Mouse (Mus musculus): ENCODE results near the gene Mpnd. TPM values are rescaled to one million over a fixed set of nuclear protein-coding genes. Genes with fewer than 3 reads are reported as not detected.

Gene Mpnd
- polyA plus RNA-seq, 1 experiment from 2014 or later: 156 TPM

- Histone ChIP-seq H3K36me3 (peaks cover 69% of the 10 kb centered on the region), H3K27me3 (peaks cover 20% of the 10 kb centered on the region), H3K4me1 (replicated peaks) (peaks cover 8% of the 10 kb centered on the region; the same call in 1 of the 2 replicates), H3K9ac (no peak overlapping the region), H3K4me3 (no peak overlapping the region), H3K9me3 (no peaks in the 10 kb centered on the region), H3K27ac (replicated peaks) (no peak overlapping the region), H3K4me2 (no peak overlapping the region)
- ATAC-seq (ENCODE audit: low read depth): no peak
- 87% methylated on average over 15 of the region's 15 CpGs for WGBS
Observed at GRCm38 (mm10) chr17:55996007-55996406, 9.5 kb upstream of the Mpnd start.

DNA sequence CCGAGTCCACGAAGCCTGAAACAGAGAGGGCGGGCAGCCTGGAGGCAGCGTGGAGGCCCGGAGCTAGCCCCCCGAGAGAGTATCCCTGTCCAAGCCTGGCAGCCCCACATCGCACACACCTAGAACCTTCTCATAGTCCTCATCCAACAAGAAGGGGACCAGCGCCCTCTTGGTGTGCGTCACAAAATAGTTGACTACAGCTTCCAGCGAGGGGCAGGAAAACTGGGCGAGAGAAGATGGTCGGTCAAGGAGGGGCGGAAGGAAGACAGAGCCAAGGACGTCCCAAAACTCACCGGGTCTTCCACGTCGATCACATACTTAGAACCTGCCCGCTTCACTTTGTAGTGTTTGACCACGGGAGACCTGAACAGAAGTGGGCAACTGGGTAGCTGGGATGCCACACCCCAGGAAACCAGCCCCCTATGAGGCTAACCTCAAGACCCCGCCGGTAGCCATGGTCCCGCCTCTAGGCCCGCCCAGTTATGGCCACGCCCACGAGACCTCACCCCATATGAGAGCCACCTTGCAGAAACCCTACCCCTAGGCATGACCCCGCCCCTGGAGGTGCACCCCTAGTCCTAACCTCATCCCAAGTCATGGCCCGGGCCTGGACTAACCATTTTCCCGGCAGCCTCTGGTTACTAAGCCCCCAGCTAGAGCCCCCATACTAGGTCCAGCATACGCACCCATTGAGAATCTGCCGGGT is 5.6 kb upstream of the Mpnd start:
- H3K9me3 ChIP-seq: no peaks in the 10 kb centered on the region
- 6% methylated on average over 30 of the region's 30 CpGs for WGBS
- H3K4me2 ChIP-seq: peak overlapping the region; percentile 20
- H3K4me1 ChIP-seq (replicated peaks): no peaks in the 10 kb centered on the region
- no peak for ATAC-seq (ENCODE audit: low read depth)
- no peak overlapping the region for H3K9ac ChIP-seq
- H3K27ac ChIP-seq (replicated peaks): no peak overlapping the region
- peaks cover 24% of the 10 kb centered on the region for H3K27me3 ChIP-seq
- no peak overlapping the region for H3K4me3 ChIP-seq
- H3K36me3 ChIP-seq: peaks cover 30% of the 10 kb centered on the region

DNA sequence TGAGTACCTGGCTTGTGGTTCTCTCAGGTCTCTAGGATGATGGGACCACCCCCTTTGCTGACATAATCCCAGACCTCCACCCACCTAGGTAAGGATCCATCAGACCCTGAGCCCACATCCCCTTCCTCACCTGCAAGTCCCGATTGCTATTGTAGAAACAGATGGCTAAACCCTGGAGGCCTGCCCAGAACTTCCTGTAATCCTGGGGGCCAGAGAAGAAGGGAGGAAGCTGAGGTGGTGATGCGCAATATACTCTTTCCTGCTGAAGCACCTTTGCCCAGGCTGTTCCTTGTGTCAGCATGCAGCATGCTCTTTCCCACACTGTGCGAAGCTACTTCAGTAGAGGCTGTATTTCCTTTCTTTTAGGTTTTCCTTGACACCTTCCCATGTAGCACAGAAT is 2.5 kb upstream of the Mpnd start:
- ATAC-seq (ENCODE audit: low read depth): no peak
- Histone ChIP-seq H3K4me3 (no peak overlapping the region), H3K27ac (replicated peaks) (no peak overlapping the region), H3K9me3 (no peaks in the 10 kb centered on the region), H3K27me3 (peaks cover 24% of the 10 kb centered on the region), H3K9ac (no peak overlapping the region), H3K36me3 (0 out of 2 replicates have a peak, but pooled peaks cover under 1% of the 10 kb centered on the region), H3K4me2 (no peak overlapping the region), H3K4me1 (replicated peaks) (peaks cover 6% of the 10 kb centered on the region)
- 90% methylated on average over 3 of the region's 3 CpGs for WGBS

DNA sequence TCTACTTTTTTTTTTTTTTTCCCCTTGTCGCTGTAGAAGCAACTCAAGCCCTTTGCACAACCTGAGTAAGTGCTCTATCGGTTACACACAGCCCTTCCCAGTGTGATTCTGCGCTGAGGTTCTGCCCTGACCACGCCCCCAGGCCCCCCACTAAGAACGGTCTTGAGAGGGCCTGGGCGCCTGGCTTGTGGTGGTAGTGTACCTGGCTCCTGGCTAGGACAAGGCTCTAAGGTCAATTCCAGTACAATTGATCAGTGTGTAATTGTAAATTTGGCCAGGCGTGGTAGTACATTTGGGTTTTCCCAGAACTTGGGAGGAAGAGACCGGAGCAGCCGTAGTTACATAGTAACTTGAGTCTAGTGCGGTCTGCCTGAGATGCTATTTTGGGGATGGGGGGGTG is 1.4 kb downstream of the Mpnd start:
- H3K9ac ChIP-seq: no peak overlapping the region
- peaks cover 35% of the 10 kb centered on the region for H3K4me1 ChIP-seq (replicated peaks)
- H3K9me3 ChIP-seq: no peaks in the 10 kb centered on the region
- WGBS: 57% methylated on average over 10 of the region's 10 CpGs
- H3K4me2 ChIP-seq: no peak overlapping the region
- H3K36me3 ChIP-seq: peaks cover 9% of the 10 kb centered on the region
- H3K27ac ChIP-seq (replicated peaks): peak overlapping the region; percentile 95; the same call in 1 of the 2 replicates
- no peak overlapping the region for H3K4me3 ChIP-seq
- H3K27me3 ChIP-seq: peaks cover 4% of the 10 kb centered on the region
- no peak for ATAC-seq (ENCODE audit: low read depth)

- 29% methylated on average over 14 of the region's 14 CpGs for WGBS
- H3K27me3 ChIP-seq: peaks cover 4% of the 10 kb centered on the region
- H3K4me3 ChIP-seq: peak overlapping the region; percentile 67
- peaks cover 16% of the 10 kb centered on the region for H3K36me3 ChIP-seq
- H3K4me1 ChIP-seq (replicated peaks): peaks cover 41% of the 10 kb centered on the region
- H3K4me2 ChIP-seq: peak overlapping the region; percentile 91
- peak overlapping the region; percentile 95 for H3K27ac ChIP-seq (replicated peaks)
- no peaks in the 10 kb centered on the region for H3K9me3 ChIP-seq
- H3K9ac ChIP-seq: peak overlapping the region; percentile 54
- peak; percentile 27 for ATAC-seq (ENCODE audit: low read depth)
Observed at GRCm38 (mm10) chr17:56007444-56008355, 2.2 kb downstream of the Mpnd start.

DNA sequence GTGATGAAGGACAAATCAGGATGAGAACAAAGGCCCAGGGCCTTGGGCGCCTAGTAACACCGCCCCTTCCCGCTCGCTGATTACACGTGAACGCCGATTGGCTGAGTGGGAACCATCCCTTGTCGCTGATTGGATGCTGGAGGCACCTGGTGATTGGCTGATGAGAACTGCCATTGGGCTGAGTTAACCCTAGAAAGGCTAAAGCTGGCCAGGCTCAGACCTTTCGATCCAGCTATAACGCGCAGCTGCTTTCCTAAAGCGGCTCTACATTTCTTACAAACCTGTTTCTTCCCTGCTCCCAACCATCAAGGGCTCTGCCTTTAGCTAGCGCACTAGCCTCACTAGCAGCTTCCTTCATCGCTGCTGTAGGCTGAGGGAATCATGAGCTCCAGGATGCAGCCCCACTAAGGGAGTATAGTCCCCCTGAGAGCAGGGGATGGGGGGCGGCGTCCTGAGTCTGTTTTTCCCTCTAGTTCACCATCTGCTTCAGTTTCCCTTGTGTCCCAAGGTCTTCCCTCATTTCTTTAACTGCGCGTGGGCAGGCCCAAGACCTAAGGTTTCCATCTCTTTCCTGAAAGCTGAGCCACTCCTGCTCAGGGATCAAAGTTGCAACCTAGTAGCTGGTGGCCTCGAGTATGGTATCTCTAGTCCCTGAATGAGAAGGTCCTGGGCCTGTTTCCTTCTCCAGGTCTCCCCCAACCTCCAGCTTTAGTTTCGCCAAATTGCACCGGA is 3.0 kb downstream of the Mpnd start:
- peaks cover 41% of the 10 kb centered on the region for H3K4me1 ChIP-seq (replicated peaks)
- H3K27me3 ChIP-seq: peaks cover 4% of the 10 kb centered on the region; the same call in 1 of the 2 replicates
- H3K9me3 ChIP-seq: no peaks in the 10 kb centered on the region
- peak; percentile 94 for ATAC-seq (ENCODE audit: low read depth)
- H3K4me2 ChIP-seq: peak overlapping the region; percentile 91
- under 1% methylated on average over 21 of the region's 21 CpGs for WGBS
- H3K27ac ChIP-seq (replicated peaks): peak overlapping the region; percentile 95
- H3K9ac ChIP-seq: peak overlapping the region; percentile 80
- peaks cover 23% of the 10 kb centered on the region for H3K36me3 ChIP-seq
- peak overlapping the region; percentile 67 for H3K4me3 ChIP-seq

DNA sequence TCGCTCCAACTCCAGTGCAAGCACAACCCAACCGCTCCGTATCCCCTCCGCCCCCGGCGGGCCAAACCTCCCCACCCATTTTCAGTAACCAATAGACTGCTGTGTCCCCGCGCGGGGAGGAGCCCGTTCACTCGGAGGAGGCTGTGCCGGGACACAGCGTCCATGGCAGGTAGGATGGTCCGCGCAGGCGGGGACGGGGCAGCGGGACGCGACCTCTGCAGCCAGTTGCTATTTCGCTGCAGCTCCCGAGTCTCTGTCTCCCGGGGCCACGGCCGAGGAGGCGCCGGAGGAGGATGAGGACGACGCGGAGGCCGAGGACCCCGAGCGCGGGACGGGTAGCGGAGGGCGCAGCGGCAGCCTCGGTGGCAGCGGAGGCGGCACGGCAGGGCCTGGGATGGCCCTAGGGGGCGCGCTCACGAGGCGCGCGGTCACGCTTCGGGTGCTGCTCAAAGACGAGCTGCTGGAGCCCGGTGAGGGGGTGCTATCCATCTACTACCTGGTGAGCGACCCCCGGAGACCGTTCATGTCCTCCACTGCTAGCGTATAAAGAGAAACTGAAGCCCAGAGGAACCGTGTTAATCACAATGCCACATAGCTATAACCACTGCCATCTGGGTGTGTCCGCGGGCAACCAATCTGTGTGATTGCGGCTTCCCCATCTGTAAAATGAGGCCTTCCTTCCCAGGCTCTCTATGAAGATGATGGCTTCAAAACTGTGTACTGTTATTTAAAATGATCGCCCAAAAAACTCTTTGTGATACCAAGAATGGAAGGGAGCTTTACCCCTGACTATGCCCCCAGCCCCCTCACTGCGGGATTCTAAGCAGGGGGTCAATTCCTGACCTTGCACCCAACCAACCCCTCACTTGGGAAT is 3.8 kb downstream of the Mpnd start:
- H3K9ac ChIP-seq: peak overlapping the region; percentile 80
- 1% methylated on average over 61 of the region's 62 CpGs for WGBS
- H3K4me2 ChIP-seq: peak overlapping the region; percentile 91
- H3K9me3 ChIP-seq: no peaks in the 10 kb centered on the region
- H3K27ac ChIP-seq (replicated peaks): peak overlapping the region; percentile 95
- no peaks in the 10 kb centered on the region for H3K27me3 ChIP-seq
- H3K36me3 ChIP-seq: peaks cover 31% of the 10 kb centered on the region
- H3K4me3 ChIP-seq: peak overlapping the region; percentile 67
- peaks cover 41% of the 10 kb centered on the region for H3K4me1 ChIP-seq (replicated peaks)
- peak; percentile 93 for ATAC-seq (ENCODE audit: low read depth)

DNA sequence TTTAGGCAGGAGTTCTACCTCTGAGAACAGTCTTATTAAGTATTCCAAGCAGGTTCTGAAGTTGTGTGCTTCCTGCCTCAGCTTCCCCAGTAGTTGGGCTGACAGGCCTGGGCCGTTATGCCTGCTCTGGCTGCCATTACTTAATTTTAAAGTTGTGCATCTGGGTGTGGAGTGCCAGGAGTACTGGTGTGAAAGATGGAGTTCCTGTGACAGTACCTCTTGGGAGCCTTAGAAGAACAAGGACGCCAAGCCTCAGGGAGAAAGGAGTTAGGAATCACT is 4.4 kb downstream of the Mpnd start:
- H3K4me3 ChIP-seq: peak overlapping the region; percentile 67
- H3K4me2 ChIP-seq: peak overlapping the region; percentile 91
- H3K9me3 ChIP-seq: no peaks in the 10 kb centered on the region
- H3K4me1 ChIP-seq (replicated peaks): peaks cover 41% of the 10 kb centered on the region
- no peaks in the 10 kb centered on the region for H3K27me3 ChIP-seq
- WGBS: 41% methylated on average over 2 of the region's 2 CpGs
- peak overlapping the region; percentile 95 for H3K27ac ChIP-seq (replicated peaks)
- H3K36me3 ChIP-seq: peaks cover 35% of the 10 kb centered on the region
- H3K9ac ChIP-seq: peak overlapping the region; percentile 80
- no peak for ATAC-seq (ENCODE audit: low read depth)

DNA sequence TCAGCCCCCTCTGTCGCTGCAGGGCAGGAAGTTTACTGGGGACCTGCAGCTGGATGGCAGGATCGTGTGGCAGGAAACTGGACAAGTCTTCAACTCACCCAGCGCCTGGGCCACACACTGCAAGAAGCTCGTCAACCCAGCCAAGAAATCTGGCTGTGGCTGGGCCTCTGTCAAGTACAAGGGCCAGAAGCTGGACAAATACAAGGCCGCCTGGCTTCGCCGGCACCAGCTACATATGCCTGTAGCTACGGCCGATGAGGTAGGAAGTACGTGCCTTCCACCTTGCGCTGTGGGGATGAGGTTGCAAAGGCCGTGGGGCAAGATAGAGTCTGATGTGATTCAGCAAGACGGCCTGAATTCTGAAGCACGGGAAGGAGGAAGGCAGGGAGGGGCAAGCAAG is 4.7 kb downstream of the Mpnd start:
- H3K4me3 ChIP-seq: peak overlapping the region; percentile 67
- ATAC-seq (ENCODE audit: low read depth): no peak
- peaks cover 41% of the 10 kb centered on the region for H3K4me1 ChIP-seq (replicated peaks)
- H3K9ac ChIP-seq: peak overlapping the region; percentile 80
- WGBS: 75% methylated on average over 14 of the region's 14 CpGs
- no peaks in the 10 kb centered on the region for H3K9me3 ChIP-seq
- H3K36me3 ChIP-seq: peaks cover 39% of the 10 kb centered on the region
- peak overlapping the region; percentile 95 for H3K27ac ChIP-seq (replicated peaks)
- H3K27me3 ChIP-seq: no peaks in the 10 kb centered on the region
- H3K4me2 ChIP-seq: peak overlapping the region; percentile 91

- peak overlapping the region; percentile 80 for H3K9ac ChIP-seq
- H3K36me3 ChIP-seq: peaks cover 43% of the 10 kb centered on the region
Observed at GRCm38 (mm10) chr17:56010681-56011080, 5.2 kb downstream of the Mpnd start.

GRCm38 (mm10) chr17:56011441-56011840 is 5.9 kb downstream of the Mpnd start:
- Histone ChIP-seq H3K27me3 (no peaks in the 10 kb centered on the region), H3K27ac (replicated peaks) (no peak overlapping the region), H3K4me2 (peak overlapping the region; percentile 91), H3K4me3 (no peak overlapping the region), H3K9me3 (no peaks in the 10 kb centered on the region), H3K9ac (peak overlapping the region; percentile 80; the same call in 1 of the 2 replicates), H3K4me1 (replicated peaks) (peaks cover 41% of the 10 kb centered on the region), H3K36me3 (peaks cover 50% of the 10 kb centered on the region)
- ATAC-seq (ENCODE audit: low read depth): no peak
- 91% methylated on average over 7 of the region's 7 CpGs for WGBS

More at GRCm38 (mm10) chr17:56010681-56011080, 5.2 kb downstream of the Mpnd start:
- Histone ChIP-seq H3K4me1 (replicated peaks) (peaks cover 41% of the 10 kb centered on the region), H3K27me3 (no peaks in the 10 kb centered on the region), H3K4me2 (peak overlapping the region; percentile 91), H3K27ac (replicated peaks) (no peak overlapping the region), H3K9me3 (no peaks in the 10 kb centered on the region), H3K4me3 (peak overlapping the region; percentile 67)
- WGBS: 10% methylated on average over 9 of the region's 9 CpGs
- ATAC-seq (ENCODE audit: low read depth): no peak
